Mouse (Mus musculus) midbrain, embryonic 11.5 days (tissue): ENCODE measurements at regions not wholly inside any gene's neighbourhood (a gene's known extent, or its start where the extent isn't known, plus 50 kb on each side); places are given as distances from the start of the nearest gene placed in this dataset.
A peak's percentile ranks its signal among the peaks of the same experiment; 100 is the strongest.

Experiments used
- ATAC-seq: fragments of 200-750 bp; cut with Nextera tagmentation; 2 replicates; pipeline ENCODE4 v1.8.0; 2017; ENCODE audit warnings: moderate TSS enrichment, moderate library complexity; ENCODE audit not compliant: low FRiP score
- DNase-seq: peaks from one replicate; pipeline ENCODE4 v3.0.0; 2015; ENCODE audit warnings: low spot score; ENCODE audit errors: missing footprints
- H3K27ac ChIP-seq: fragments of 300-500 bp; sonication (generic); 2 replicates; pipeline ENCODE4 v1.5.1; 2014; ENCODE audit warnings: low read depth, low read length
- H3K27me3 ChIP-seq: fragments of 300-500 bp; sonication (generic); 2 replicates; pipeline ENCODE4 v1.6.1; 2014; ENCODE audit warnings: mild to moderate bottlenecking, low read length, moderate library complexity, mixed read lengths; ENCODE audit not compliant: control insufficient read depth, insufficient read depth
- H3K36me3 ChIP-seq: fragments of 300-500 bp; sonication (generic); 2 replicates; pipeline ENCODE4 v1.6.1; 2014; ENCODE audit warnings: mild to moderate bottlenecking, low read length, moderate library complexity, mixed read lengths; ENCODE audit not compliant: control insufficient read depth, insufficient read depth
- H3K4me1 ChIP-seq: fragments of 300-500 bp; sonication (generic); 2 replicates; pipeline ENCODE4 v1.6.1; 2014; ENCODE audit warnings: low read length; ENCODE audit not compliant: control insufficient read depth, insufficient read depth
- H3K4me2 ChIP-seq: fragments of 300-500 bp; sonication (generic); 2 replicates; pipeline ENCODE4 v1.6.1; 2014; ENCODE audit warnings: mild to moderate bottlenecking, moderate library complexity
- H3K4me3 ChIP-seq: fragments of 300-500 bp; sonication (generic); 2 replicates; pipeline ENCODE4 v1.5.1; 2014; ENCODE audit warnings: low read depth, low read length
- H3K9ac ChIP-seq: fragments of 300-500 bp; sonication (generic); 2 replicates; pipeline ENCODE4 v1.6.1; 2014; ENCODE audit warnings: low read length
- H3K9me3 ChIP-seq: fragments of 300-500 bp; sonication (generic); 2 replicates; pipeline ENCODE4 v1.6.1; 2016; ENCODE audit warnings: low read length; ENCODE audit not compliant: control insufficient read depth
- WGBS: fragments of 180-500 bp; shearing (Covaris S2); extraction: QIAGEN DNeasy Blood & Tissue Kit; methylation state at CpG from one replicate; pipeline ENCODE4 v1.1.7; 2014; 5-methylcytosine and 5-hydroxymethylcytosine counted together

DNA sequence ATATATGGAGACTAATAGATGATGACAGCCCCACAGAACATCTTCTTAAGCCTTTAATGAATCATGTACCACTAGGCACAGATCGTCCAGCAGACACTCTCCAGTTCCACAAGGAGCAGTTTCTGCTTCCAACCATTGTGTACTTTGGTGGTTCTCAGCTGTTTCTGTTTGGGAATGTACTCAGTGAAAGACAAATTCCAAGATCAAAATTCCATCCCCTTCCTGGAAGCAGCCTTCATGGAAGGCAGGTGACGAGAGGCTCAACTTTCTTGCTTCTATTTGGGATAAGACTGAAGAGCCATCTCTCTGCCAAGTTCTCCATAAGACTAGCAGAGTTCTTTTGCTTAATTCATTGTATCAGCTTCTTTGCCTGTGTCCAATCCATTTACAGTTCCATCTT lies 444.0 kb upstream of the Klf4 start:
- no peaks in the 10 kb centered on the region for H3K27me3 ChIP-seq
- no peaks in the 10 kb centered on the region for H3K9me3 ChIP-seq
- no peak overlapping the region for H3K27ac ChIP-seq
- no peak overlapping the region for H3K4me2 ChIP-seq
- H3K9ac ChIP-seq: no peak overlapping the region
- DNase-seq (peak; percentile 76), ATAC-seq (no peak)
- no peaks in the 10 kb centered on the region for H3K4me1 ChIP-seq
- H3K36me3 ChIP-seq: no peaks in the 10 kb centered on the region
- no peak overlapping the region for H3K4me3 ChIP-seq
- WGBS: 93% methylated on average over 2 of the region's 2 CpGs

DNA sequence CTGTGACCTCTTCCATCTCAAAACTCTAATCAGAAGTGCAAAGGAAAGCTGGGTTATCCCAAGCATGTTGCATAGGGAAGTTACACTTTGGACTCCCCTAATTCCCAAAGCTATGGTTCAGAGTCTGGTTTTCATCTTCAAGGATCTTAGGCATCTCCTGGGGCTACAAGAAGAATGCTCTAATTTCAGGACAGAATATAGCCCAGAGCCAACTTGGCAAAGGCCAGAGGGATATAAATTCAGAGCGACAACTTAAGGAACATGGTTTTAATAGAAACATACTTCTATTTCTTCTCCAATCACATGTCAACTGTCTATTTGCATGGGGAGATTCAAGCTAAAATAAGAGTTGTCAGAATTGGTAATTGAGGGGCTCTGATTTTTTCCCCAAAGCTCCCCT lies 441.4 kb upstream of the Klf4 start:
- no peaks in the 10 kb centered on the region for H3K9me3 ChIP-seq
- no peaks in the 10 kb centered on the region for H3K4me1 ChIP-seq
- 86% methylated on average over 1 of the region's 1 CpGs for WGBS
- H3K9ac ChIP-seq: no peak overlapping the region
- H3K4me3 ChIP-seq: no peak overlapping the region
- H3K27me3 ChIP-seq: no peaks in the 10 kb centered on the region
- DNase-seq (no peak), ATAC-seq (no peak)
- H3K27ac ChIP-seq: no peak overlapping the region
- H3K36me3 ChIP-seq: no peaks in the 10 kb centered on the region
- H3K4me2 ChIP-seq: no peak overlapping the region

GRCm38 (mm10) chr4:55972235-55972819 lies 440.1 kb upstream of the Klf4 start:
- 83% methylated on average over 7 of the region's 7 CpGs for WGBS
- Histone ChIP-seq H3K9me3 (no peaks in the 10 kb centered on the region), H3K9ac (no peak overlapping the region), H3K27ac (no peak overlapping the region), H3K27me3 (no peaks in the 10 kb centered on the region), H3K4me2 (no peak overlapping the region), H3K4me1 (no peaks in the 10 kb centered on the region), H3K36me3 (no peaks in the 10 kb centered on the region), H3K4me3 (no peak overlapping the region)
- DNase-seq (no peak), ATAC-seq (no peak)

DNA sequence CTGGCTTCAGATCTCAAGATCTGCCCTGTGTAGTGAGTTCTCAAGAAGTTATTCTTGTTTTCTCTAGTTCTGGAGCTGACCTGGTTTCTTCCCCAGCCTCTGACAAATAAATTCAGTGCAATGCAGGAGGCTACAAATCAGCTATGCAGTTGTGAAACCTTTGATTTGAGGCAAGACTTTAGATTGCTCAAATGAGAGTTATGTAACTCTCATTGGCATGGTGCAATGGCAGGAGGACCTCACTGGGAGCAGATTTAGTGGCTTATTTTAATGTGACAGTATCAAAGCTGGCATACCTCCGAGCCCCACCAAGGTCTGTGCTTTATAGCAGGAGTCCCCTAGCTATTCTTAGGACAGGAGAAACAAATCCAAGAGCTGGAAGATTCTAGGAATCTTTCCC lies 427.8 kb upstream of the Klf4 start:
- H3K4me2 ChIP-seq: no peak overlapping the region
- H3K9ac ChIP-seq: no peak overlapping the region
- no peaks in the 10 kb centered on the region for H3K9me3 ChIP-seq
- H3K4me1 ChIP-seq: no peaks in the 10 kb centered on the region
- no peak for ATAC-seq
- no peak overlapping the region for H3K27ac ChIP-seq
- DNase-seq: no peak
- 82% methylated on average over 1 of the region's 1 CpGs for WGBS
- H3K4me3 ChIP-seq: no peak overlapping the region
- no peaks in the 10 kb centered on the region for H3K27me3 ChIP-seq
- no peaks in the 10 kb centered on the region for H3K36me3 ChIP-seq

DNA sequence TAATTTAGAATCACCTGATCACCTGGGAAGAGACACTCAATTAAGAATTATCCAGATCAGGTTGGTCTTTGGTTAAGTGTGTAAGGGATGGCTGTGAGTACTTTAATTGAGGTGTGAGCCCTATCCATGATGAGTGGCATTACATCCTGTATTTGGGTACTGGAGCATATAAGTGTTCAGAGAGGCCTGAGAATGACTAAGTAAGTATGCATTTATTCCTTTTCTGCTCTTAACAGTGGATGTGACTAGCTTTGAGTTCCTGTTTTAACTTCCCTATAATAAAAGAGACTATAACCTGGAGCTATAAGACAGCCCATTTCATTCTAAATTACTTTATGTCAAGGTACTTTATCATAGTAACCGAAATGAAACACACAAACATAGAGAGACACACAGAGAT lies 421.4 kb upstream of the Klf4 start:
- Histone ChIP-seq H3K27me3 (no peaks in the 10 kb centered on the region), H3K4me3 (no peak overlapping the region), H3K27ac (no peak overlapping the region), H3K9ac (no peak overlapping the region), H3K4me1 (no peaks in the 10 kb centered on the region), H3K36me3 (no peaks in the 10 kb centered on the region), H3K4me2 (no peak overlapping the region), H3K9me3 (no peaks in the 10 kb centered on the region)
- 94% methylated on average over 1 of the region's 1 CpGs for WGBS
- ATAC-seq: no peak
- DNase-seq: no peak

- Histone ChIP-seq H3K36me3 (no peaks in the 10 kb centered on the region), H3K4me1 (no peaks in the 10 kb centered on the region), H3K4me3 (no peak overlapping the region), H3K27me3 (no peaks in the 10 kb centered on the region), H3K9ac (no peak overlapping the region), H3K4me2 (no peak overlapping the region), H3K27ac (no peak overlapping the region), H3K9me3 (no peaks in the 10 kb centered on the region)
- WGBS: 85% methylated on average over 3 of the region's 3 CpGs
- ATAC-seq (no peak), DNase-seq (no peak)
These were observed 420.0 kb upstream of the Klf4 start for GRCm38 (mm10) chr4:55952220-55952619.

DNA sequence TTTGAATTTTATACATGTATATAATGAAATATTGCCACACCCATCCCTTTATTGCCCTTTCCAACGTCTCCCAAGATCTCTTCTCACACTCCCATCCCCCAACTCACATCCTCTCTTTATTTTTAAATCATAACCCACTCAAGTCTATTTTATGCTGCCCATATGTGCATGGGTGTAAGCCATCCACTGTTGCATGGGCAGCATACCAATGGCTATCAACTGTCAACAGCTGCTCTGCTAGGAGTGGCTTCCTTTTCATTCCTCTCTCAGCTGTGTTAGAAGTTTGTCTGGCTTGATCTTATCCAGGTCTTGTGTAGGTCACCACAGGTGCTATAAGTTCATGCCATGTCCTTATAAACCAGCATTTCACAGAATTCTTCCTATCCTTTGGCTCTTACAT lies 409.2 kb upstream of the Klf4 start:
- Histone ChIP-seq H3K27me3 (no peaks in the 10 kb centered on the region), H3K27ac (no peak overlapping the region), H3K36me3 (no peaks in the 10 kb centered on the region), H3K4me2 (no peak overlapping the region), H3K4me1 (no peaks in the 10 kb centered on the region), H3K9ac (no peak overlapping the region), H3K4me3 (no peak overlapping the region), H3K9me3 (no peaks in the 10 kb centered on the region)
- ATAC-seq (no peak), DNase-seq (no peak)
- WGBS: 62% methylated on average over 1 of the region's 1 CpGs

- DNase-seq: no peak
- ATAC-seq: no peak
- H3K36me3 ChIP-seq: no peaks in the 10 kb centered on the region
These were observed 406.1 kb upstream of the Klf4 start for GRCm38 (mm10) chr4:55938383-55938782.

GRCm38 (mm10) chr4:55937833-55938232 lies 405.6 kb upstream of the Klf4 start:
- H3K4me2 ChIP-seq: no peak overlapping the region
- H3K9ac ChIP-seq: no peak overlapping the region
- ATAC-seq: no peak
- no peaks in the 10 kb centered on the region for H3K4me1 ChIP-seq
- WGBS: 83% methylated on average over 1 of the region's 1 CpGs
- DNase-seq: no peak
- H3K27ac ChIP-seq: no peak overlapping the region
- H3K9me3 ChIP-seq: no peaks in the 10 kb centered on the region
- H3K4me3 ChIP-seq: no peak overlapping the region
- H3K27me3 ChIP-seq: no peaks in the 10 kb centered on the region
- no peaks in the 10 kb centered on the region for H3K36me3 ChIP-seq

More at GRCm38 (mm10) chr4:55938383-55938782, 406.1 kb upstream of the Klf4 start:
- Histone ChIP-seq H3K9me3 (no peaks in the 10 kb centered on the region), H3K27me3 (no peaks in the 10 kb centered on the region), H3K9ac (no peak overlapping the region), H3K4me3 (no peak overlapping the region), H3K4me1 (no peaks in the 10 kb centered on the region), H3K4me2 (no peak overlapping the region), H3K27ac (no peak overlapping the region)
- WGBS: 52% methylated on average over 4 of the region's 4 CpGs
